Mouse (Mus musculus): Measurements from ENCODE around the gene Rab14. TPM values are rescaled to one million over a fixed set of nuclear protein-coding genes. Genes with fewer than 3 reads are reported as not detected.
A peak's percentile ranks its signal among the peaks of the same experiment; 100 is the strongest.

The Rab14 gene
- polyA plus RNA-seq, 1 experiment from 2014 or later, result 278 TPM

DNA sequence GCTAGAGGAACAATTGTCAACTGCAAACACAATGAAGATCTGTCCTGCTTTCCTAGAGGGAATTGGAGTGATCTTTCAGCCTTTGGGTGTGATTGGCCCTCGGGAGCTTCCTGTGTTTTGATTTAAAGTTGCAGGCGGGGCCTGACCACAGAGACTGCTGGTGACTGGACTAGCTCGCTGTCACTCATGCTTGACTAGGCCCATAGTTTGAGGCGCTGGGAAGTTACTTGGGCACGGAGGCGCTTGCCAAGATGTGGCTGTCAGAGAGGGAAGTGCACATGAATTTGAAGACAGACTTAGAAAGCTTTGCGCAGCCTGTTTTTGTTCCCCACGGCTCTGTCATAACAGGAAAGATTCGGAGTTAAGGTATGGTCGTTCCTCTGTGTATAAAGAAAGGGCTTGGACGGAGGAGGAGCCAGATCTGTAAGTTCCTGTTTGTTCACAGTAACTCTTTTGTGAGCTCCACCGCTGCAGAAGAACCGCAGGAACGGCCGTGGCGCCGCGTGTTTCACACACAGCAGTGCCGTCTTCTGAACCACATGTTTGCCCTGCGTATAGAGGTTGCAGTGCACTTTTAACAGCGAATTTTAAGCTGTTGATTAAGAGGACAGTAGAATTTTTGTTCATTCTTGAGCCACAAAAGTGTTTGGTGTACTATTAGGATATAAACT, 68.8 kb downstream of the Rab14 start:
- Histone ChIP-seq H3K27me3 (replicated peaks; ENCODE audit: control insufficient read depth, insufficient read depth, low read length) (no peaks in the 10 kb centered on the region), H3K27ac (replicated peaks; ENCODE audit: low read depth, low read length) (peak overlapping the region; percentile 86), H3K4me3 (ENCODE audit: low read depth, low read length) (peak overlapping the region; percentile 48), H3K4me1 (ENCODE audit: control insufficient read depth, insufficient read depth, low read length) (peaks cover 2% of the 10 kb centered on the region; the same call in 1 of the 2 replicates), H3K4me2 (ENCODE audit: low read depth, low read length) (peak overlapping the region; percentile 75), H3K9me3 (ENCODE audit: control insufficient read depth, low read length) (no peaks in the 10 kb centered on the region), H3K36me3 (ENCODE audit: control insufficient read depth, insufficient read depth, low read length) (peaks cover 26% of the 10 kb centered on the region), H3K9ac (ENCODE audit: low read depth, low read length) (peak overlapping the region; percentile 52)
- DNase-seq (ENCODE audit: low spot score) (peak; percentile 98), ATAC-seq (ENCODE audit: low read depth) (peak; percentile 100)
- under 1% methylated on average over 21 of the region's 21 CpGs for WGBS

DNA sequence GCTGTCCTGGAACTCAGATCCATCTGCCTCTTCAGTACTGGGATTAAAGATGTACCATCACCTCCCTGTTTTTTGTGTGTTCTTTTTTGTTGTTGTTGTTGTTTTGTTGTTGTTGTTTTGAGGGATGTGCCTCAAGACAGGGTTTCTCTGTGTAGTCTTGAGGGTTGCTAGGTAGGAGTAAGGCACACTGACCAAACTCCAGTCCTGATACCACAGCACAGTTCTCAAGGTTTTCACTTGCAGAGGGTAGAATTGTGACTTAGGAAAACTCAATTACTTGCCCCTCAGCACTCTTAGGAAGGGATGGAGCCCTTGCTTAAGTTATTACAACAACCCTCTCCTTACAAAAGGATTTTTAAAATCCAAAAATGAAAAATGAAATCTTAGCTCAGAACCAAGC, 69.4 kb downstream of the Rab14 start:
- DNase-seq (ENCODE audit: low spot score), result no peak
- H3K4me1 ChIP-seq (ENCODE audit: control insufficient read depth, insufficient read depth, low read length), result peaks cover 2% of the 10 kb centered on the region; the same call in 1 of the 2 replicates
- peak overlapping the region; percentile 75 for H3K4me2 ChIP-seq (ENCODE audit: low read depth, low read length)
- no peaks in the 10 kb centered on the region for H3K27me3 ChIP-seq (replicated peaks; ENCODE audit: control insufficient read depth, insufficient read depth, low read length)
- H3K36me3 ChIP-seq (ENCODE audit: control insufficient read depth, insufficient read depth, low read length), result peaks cover 21% of the 10 kb centered on the region
- H3K4me3 ChIP-seq (ENCODE audit: low read depth, low read length), result peak overlapping the region; percentile 48
- H3K9me3 ChIP-seq (ENCODE audit: control insufficient read depth, low read length), result no peaks in the 10 kb centered on the region
- H3K9ac ChIP-seq (ENCODE audit: low read depth, low read length), result peak overlapping the region; percentile 42; the same call in 1 of the 2 replicates
- ATAC-seq (ENCODE audit: low read depth), result no peak
- H3K27ac ChIP-seq (replicated peaks; ENCODE audit: low read depth, low read length), result peak overlapping the region; percentile 86

Other genes with a start within 250 kb of the Rab14 start
- gene Traf1, start 239.3 kb downstream of the Rab14 start, polyA plus RNA-seq (2014; fragmentation: Nextera tagmentation; extraction: Ambion mirVana), result 3.9 and 5.7 TPM in 2 replicates
- gene Hc, start 139.7 kb downstream of the Rab14 start, polyA plus RNA-seq (2014; fragmentation: Nextera tagmentation; extraction: Ambion mirVana), result not detected in 2 replicates
- gene AI182371, start 99.6 kb downstream of the Rab14 start, polyA plus RNA-seq (2014; fragmentation: Nextera tagmentation; extraction: Ambion mirVana), result 0.46 TPM in 1 of 2 replicates, not detected in the other
- 21.8 and 23.7 TPM in 2 replicates for gene Cntrl, start 91.6 kb downstream of the Rab14 start, polyA plus RNA-seq (2014; fragmentation: Nextera tagmentation; extraction: Ambion mirVana)
- gene Gsn, start 55.3 kb upstream of the Rab14 start, polyA plus RNA-seq (2014; fragmentation: Nextera tagmentation; extraction: Ambion mirVana), result 359 and 397 TPM in 2 replicates
- 30.2 and 33.2 TPM in 2 replicates for gene Stom, start 135.9 kb upstream of the Rab14 start, polyA plus RNA-seq (2014; fragmentation: Nextera tagmentation; extraction: Ambion mirVana)
- not detected in 2 replicates for gene 4930568D16Rik, start 166.6 kb upstream of the Rab14 start, polyA plus RNA-seq (2014; fragmentation: Nextera tagmentation; extraction: Ambion mirVana)
- not detected in 2 replicates for gene 4930402F06Rik, start 196.1 kb upstream of the Rab14 start, polyA plus RNA-seq (2014; fragmentation: Nextera tagmentation; extraction: Ambion mirVana)

All from embryonic facial prominence, embryonic 14.5 days (tissue).